In the genomic region with DNA sequence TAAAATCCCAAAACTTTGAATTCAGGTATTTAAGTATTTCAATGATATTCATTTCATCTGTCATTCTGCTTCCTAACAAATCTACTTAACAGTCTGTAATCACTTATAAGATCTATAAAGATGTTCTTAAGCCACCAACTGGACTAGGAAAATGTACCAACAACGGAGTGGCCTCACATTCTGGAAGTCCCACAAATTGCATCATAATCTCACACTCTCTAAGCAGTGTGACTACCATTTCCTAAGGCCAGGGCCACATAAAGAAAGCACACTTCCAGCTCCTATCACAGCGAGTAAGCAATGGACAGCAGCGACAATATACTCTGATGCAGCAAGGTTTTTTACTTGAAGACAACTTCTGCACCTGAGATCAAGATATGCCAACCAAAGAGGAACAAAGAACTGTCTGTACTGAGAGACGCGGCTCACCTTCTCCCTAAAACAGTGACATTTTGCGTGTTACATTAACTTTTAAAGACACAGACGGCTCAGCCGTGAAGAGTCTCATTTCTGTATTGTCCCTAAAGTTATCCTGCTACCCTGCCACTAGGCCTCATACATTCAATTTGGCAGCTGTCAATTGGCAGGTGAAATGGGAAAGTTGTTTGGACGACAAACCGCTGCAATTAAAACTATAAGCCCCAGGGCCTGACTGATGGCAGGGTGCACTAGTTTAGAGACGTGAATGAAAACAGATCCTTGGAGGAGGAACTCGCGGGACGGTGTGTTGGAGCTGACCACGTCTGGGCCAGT, we compare ENCODE assay signal across 9 mouse cellular contexts. TPM values are rescaled to one million over a fixed set of nuclear protein-coding genes. Genes with fewer than 3 reads are reported as not detected.
DNase-seq lines count a peak whose midpoint lies in the region; ATAC-seq and TF ChIP-seq lines count a peak whose summit lies in the region.
"Had no signal": no experiment of that assay in that cellular context is flagged by ENCODE, and none has a peak within 500 bp of the region (broad histone marks: within the 10 kb centered on the region; RNA-seq: fewer than 3 reads in every experiment).

No protein-coding gene starts in this region.

- peak overlapping the region; percentile 86 for H3K4me2 ChIP-seq in forebrain, embryonic 12.5 days
- H3K4me2 ChIP-seq in liver, embryonic 14.5 days (ENCODE audit: low read depth): peak overlapping the region; percentile 78

- WGBS in heart, adult 2 months: 12% methylated on average over 15 of the region's 15 CpGs
- 27% methylated on average over 15 of the region's 15 CpGs for WGBS in forebrain, embryonic 12.5 days
- 19% methylated on average over 15 of the region's 15 CpGs for WGBS in liver, embryonic 14.5 days (ENCODE audit: insufficient replicate concordance)

- H3K4me1 ChIP-seq in heart, adult 2 months (ENCODE audit: control insufficient read depth, insufficient read depth, low read length): peaks cover 2% of the 10 kb centered on the region
- H3K4me1 ChIP-seq in forebrain, embryonic 12.5 days: peaks cover 10% of the 10 kb centered on the region
- peaks cover 0 to 4% of the 10 kb centered on the region in 2 experiments for H3K4me1 ChIP-seq in liver, embryonic 14.5 days (replicated peaks; ENCODE audit: control insufficient read depth in 2 of 2, insufficient read depth in 2 of 2, low read length in 1 of 2)

- H3K27me3 ChIP-seq in heart, adult 2 months (ENCODE audit: control insufficient read depth, insufficient read depth, low read length): no peaks in the 10 kb centered on the region
- no peaks in the 10 kb centered on the region for H3K27me3 ChIP-seq in forebrain, embryonic 12.5 days
- H3K27me3 ChIP-seq in liver, embryonic 14.5 days (ENCODE audit: control insufficient read depth, insufficient read depth, low read length): no peaks in the 10 kb centered on the region
- H3K27me3 ChIP-seq: Patski had no signal

- TF ChIP-seq EP300 in heart, adult 2 months (IDR thresholded peaks at IDR 0.05; ENCODE audit: insufficient read depth, low read depth, low read length): no peak
- TF ChIP-seq EP300 in liver, embryonic 14.5 days (IDR thresholded peaks at IDR 0.05; ENCODE audit: low read depth): no peak

- no peak for TF ChIP-seq POLR2A in heart, adult 2 months (IDR thresholded peaks at IDR 0.05; ENCODE audit: insufficient read depth, low read depth, low read length)

- peaks cover 4% of the 10 kb centered on the region for H3K79me2 ChIP-seq in heart, adult 2 months (replicated peaks; ENCODE audit: control insufficient read depth, insufficient read depth, low read length)

- DNase-seq in heart, adult 2 months: no peak
- DNase-seq in heart, postnatal 25 days (ENCODE audit: low spot score): no peak
- peak; percentile 16 for DNase-seq in CD4-positive helper T cell, adult 2 months (ENCODE audit: low read depth, low spot score)
- DNase-seq in liver, embryonic 14.5 days (ENCODE audit: low read depth in 3 of 3, low spot score in 3 of 3): peak in 1 of 3 experiments; percentile 7
- DNase-seq in ovary, adult 18-20 months (ENCODE audit: low spot score): no peak
- DNase-seq in layer of hippocampus, adult 8-10 months (ENCODE audit: low spot score in 2 of 2): no peak
- DNase-seq in cerebellum, postnatal 36 days: no peak

- peak overlapping the region; percentile 94 for H3K9ac ChIP-seq in heart, adult 2 months (ENCODE audit: low read depth, low read length)
- peak overlapping the region; percentile 95 for H3K9ac ChIP-seq in forebrain, embryonic 12.5 days
- H3K9ac ChIP-seq in liver, embryonic 14.5 days (replicated peaks): peak overlapping the region; percentile 96

- H3K36me3 ChIP-seq in heart, adult 2 months (ENCODE audit: control insufficient read depth, insufficient read depth, low read length): peaks cover 19% of the 10 kb centered on the region
- peaks cover 15% of the 10 kb centered on the region for H3K36me3 ChIP-seq in forebrain, embryonic 12.5 days (replicated peaks)
- peaks cover 6% of the 10 kb centered on the region for H3K36me3 ChIP-seq in liver, embryonic 14.5 days (replicated peaks; ENCODE audit: control insufficient read depth, insufficient read depth, low read depth)

- peak overlapping the region; percentile 100 for H3K4me3 ChIP-seq in heart, adult 2 months
- peak overlapping the region; percentile 96 for H3K4me3 ChIP-seq in forebrain, embryonic 12.5 days (replicated peaks)
- peak overlapping the region; percentile 82 to 97 for H3K4me3 ChIP-seq in liver, embryonic 14.5 days (ENCODE audit: insufficient read depth in 1 of 2, low read depth in 2 of 2, low read length in 2 of 2)

- intact Hi-C loops in heart, adult 2 months (cut with DNase I): loop anchor here (10.0 kb wide), 1 partner anchor 436 kb away; a partner anchor contains a TSS
- intact Hi-C loops in heart, postnatal 25 days (cut with DNase I): no loop called here

- ATAC-seq in forebrain, embryonic 12.5 days (ENCODE audit: low FRiP score): peak; percentile 67; the same call in 1 of the 2 replicates
- no peak for ATAC-seq in liver, embryonic 14.5 days (ENCODE audit: insufficient read depth)

- TF ChIP-seq CTCF in heart, adult 2 months (IDR thresholded peaks at IDR 0.05): no peak
- TF ChIP-seq CTCF in liver, embryonic 14.5 days (IDR thresholded peaks at IDR 0.05; ENCODE audit: low read depth): no peak

- no peaks in the 10 kb centered on the region for H3K9me3 ChIP-seq in forebrain, embryonic 12.5 days
- no peaks in the 10 kb centered on the region for H3K9me3 ChIP-seq in liver, embryonic 14.5 days (ENCODE audit: control insufficient read depth, low read length)

- H3K27ac ChIP-seq in heart, adult 2 months: peak overlapping the region; percentile 90
- no peak overlapping the region for H3K27ac ChIP-seq in forebrain, embryonic 12.5 days
- H3K27ac ChIP-seq in liver, embryonic 14.5 days: peak overlapping the region; percentile 59

RNA-seq across cellular contexts. Expression of a gene that starts 0.9 kb away (rescaled TPM):
- 100 to 1,000 TPM; 374 to 406 TPM for total RNA-seq in heart, adult 2 months (2021)
- polyA plus RNA-seq in heart, adult 2 months (2012; rRNA removed): 85.0 and 180 TPM in 2 replicates
- 100 to 1,000 TPM; 420 to 439 TPM for total RNA-seq in heart, postnatal 25 days (2021)
- polyA plus RNA-seq in forebrain, embryonic 12.5 days (2016; fragmentation: Nextera tagmentation; extraction: Ambion mirVana): 148 and 150 TPM in 2 replicates
- 19.0 and 37.8 TPM in 2 replicates for polyA plus RNA-seq in liver, embryonic 14.5 days (2012; rRNA removed)
- polyA plus RNA-seq in liver, embryonic 14.5 days (2014; fragmentation: Nextera tagmentation; extraction: Ambion mirVana): 81.9 and 83.4 TPM in 2 replicates
- total RNA-seq in layer of hippocampus, adult 8-10 months (2022): 100 to 1,000 TPM in 3 of 4 experiments, 10 to 100 TPM in 1; 95.7 to 114 (median 110) TPM

RNA-seq across cellular contexts. Expression of a gene that starts 40.3 kb away (rescaled TPM):
- 1 to 10 TPM; 1.2 to 1.6 TPM for total RNA-seq in heart, adult 2 months (2021)
- polyA plus RNA-seq in heart, adult 2 months (2012; rRNA removed): 1.3 and 2.8 TPM in 2 replicates
- 1 to 10 TPM; 2.1 to 2.3 TPM for total RNA-seq in heart, postnatal 25 days (2021)
- polyA plus RNA-seq in forebrain, embryonic 12.5 days (2016; fragmentation: Nextera tagmentation; extraction: Ambion mirVana): 0.06 and 0.09 TPM in 2 replicates
- polyA plus RNA-seq in liver, embryonic 14.5 days (2012; rRNA removed): 0.01 and 0.02 TPM in 2 replicates
- polyA plus RNA-seq in liver, embryonic 14.5 days (2014; fragmentation: Nextera tagmentation; extraction: Ambion mirVana): 0.18 TPM in 1 of 2 replicates, not detected in the other
- total RNA-seq in layer of hippocampus, adult 8-10 months (2022): under 1 TPM; 0.25 to 0.41 (median 0.27) TPM
- polyA plus RNA-seq: Patski had no signal
